Mouse (Mus musculus): ENCODE results near the gene D7Ertd443e.

Gene D7Ertd443e

DNA sequence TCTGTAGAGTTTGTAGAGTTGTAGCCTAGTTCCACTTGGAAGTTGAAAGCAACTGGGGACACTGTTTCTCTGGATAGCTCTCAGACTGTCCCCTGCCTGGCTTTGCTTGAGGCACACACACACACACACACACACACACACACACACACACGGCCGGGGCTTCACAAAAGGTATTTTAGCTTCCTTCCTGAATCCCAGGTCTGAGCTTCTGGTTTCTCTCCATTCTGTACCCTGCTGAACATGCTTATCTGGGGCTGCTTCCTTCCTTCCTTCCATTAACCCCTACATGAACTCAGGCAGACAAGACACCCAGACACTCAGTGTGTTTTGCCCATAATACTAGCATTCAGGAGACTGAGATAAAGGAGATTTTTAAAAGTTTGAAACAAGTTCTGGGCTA is 155.6 kb downstream of the D7Ertd443e start:
- DNase-seq (ENCODE audit: low read depth in 1 of 2, low spot score in 2 of 2): no peak

DNA sequence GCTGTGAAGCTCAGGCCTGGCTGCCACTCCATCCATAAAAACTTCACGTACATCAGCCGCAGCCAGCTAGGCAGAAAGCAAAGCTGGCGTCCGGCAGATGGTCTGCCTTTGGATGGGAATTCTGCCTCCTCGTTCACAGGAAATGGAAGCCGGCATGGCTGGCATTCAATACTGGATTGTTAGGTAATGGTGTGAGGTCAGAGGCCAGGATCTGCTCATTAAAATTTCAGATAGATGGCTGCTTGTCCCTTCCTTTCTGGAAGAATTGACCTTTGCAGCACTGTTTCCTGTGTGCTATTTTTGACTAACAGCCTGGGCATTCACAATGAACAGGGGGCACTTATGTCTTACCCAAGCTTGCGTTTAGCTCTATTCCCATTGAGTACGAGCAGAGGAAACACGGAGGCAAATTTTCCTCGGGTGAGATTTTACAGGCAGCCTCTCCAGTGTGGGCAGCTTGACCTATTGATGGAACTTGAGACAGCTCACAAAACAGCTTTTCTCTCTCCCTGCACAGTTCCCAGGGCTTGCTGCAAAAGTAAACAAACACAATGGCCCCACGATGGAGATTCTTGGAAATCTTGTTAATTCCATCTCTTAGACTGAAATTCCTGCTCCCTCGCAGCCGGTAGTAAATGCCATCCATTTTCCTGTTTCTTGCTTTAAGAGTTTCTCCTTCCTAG is 157.5 kb downstream of the D7Ertd443e start:
- no peak for DNase-seq (ENCODE audit: low read depth in 1 of 2, low spot score in 2 of 2)

DNA sequence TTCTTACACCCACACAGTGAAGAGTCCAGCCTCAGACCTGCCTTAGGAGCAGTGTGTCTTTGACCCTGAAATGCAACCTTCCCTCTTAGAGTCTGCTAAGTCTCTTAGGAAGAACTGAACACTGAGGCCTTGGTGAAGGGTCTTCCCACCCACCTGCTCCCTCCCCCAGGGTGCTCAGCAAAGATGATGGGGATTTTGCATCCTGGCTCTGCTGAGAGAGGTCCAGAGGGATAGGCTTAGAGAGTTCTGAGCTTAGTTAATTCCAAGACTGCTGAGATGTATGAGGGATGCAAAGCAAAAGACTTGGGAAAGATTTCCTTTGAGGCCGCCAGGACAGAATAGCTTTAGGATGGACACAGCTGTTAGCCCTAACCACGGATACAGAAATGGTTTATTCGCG is 158.4 kb downstream of the D7Ertd443e start:
- no peak for DNase-seq (ENCODE audit: low read depth in 1 of 2, low spot score in 2 of 2)

DNA sequence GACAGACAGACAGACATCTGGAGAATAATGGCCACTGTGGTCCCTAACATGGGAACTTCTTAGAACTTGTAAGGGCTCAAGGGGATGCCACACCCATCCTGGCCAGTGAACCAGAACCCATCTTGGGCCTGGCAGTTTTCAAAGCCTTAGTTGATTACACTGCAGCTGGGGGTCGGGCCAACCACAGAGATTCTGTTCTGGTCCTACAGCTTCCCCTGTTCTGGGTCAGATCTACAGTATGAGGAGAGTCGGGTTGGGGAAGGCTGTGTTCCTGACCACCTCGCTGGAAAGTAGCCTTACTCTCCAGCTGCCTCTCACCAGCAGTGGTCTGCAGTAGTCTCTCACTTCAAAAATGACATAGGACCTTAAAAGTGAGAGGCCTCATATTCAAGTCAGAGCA is 159.2 kb downstream of the D7Ertd443e start:
- DNase-seq (ENCODE audit: low read depth in 1 of 2, low spot score in 2 of 2): no peak

DNA sequence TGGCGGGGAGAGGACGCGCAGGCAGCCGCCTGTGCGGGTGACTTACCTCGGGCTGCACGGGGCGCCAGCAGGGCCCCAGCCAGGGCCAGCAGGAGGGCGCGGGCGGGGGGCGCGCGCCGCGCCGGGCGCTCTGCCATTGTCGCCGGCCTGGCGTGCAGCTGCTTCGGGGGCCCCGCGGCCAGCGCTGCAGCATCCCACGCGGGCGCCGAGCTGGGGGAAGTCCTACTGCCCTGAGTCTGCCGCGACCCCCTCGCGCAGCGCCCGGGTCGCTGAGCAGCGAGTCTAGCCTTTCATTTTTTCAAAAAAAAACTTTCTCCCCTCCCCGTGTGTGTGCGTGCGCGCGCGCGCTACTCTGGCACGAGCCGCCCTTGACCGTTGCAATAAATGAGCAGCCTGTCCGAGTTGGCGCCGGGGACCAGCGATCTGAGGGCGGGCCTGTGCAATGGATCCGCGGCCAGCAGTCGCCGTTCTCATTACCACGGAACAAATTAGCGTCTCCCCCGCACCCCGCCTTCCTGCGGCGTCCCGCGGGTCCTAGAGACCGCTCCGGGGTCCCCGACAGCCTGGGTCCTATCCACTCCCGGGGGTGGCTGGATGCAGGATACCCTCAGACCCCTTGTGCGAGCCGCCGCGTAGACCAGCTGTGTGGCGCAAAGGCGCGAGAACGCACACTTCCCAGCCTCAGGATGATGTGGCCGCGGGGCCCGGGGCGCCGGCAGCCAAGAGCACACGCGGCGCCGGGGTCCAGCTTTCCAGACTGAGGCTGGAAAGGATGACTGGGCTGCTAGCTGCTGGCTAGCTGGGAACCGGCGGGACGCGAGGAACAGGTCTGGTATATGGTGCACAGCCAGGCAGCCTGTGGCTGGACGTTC is 160.5 kb downstream of the D7Ertd443e start:
- DNase-seq (ENCODE audit: low read depth in 1 of 2, low spot score in 2 of 2): no peak

DNA sequence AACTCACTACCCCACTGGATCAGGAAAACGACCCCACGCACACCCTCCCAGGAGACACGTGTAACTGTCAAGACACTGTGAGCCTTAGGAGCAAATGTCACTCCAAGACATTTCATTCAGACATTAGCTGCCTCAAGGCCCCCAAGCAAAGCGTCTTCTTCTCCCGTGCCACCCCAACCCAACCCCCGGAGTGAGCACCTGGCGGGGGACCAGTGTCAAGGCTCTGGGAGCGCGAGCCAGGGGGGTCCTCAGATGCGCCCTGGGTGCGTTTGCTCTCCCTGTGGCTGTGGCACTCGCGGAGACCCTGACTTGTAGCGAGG is 161.1 kb downstream of the D7Ertd443e start:
- DNase-seq (ENCODE audit: low read depth in 1 of 2, low spot score in 2 of 2): no peak

DNA sequence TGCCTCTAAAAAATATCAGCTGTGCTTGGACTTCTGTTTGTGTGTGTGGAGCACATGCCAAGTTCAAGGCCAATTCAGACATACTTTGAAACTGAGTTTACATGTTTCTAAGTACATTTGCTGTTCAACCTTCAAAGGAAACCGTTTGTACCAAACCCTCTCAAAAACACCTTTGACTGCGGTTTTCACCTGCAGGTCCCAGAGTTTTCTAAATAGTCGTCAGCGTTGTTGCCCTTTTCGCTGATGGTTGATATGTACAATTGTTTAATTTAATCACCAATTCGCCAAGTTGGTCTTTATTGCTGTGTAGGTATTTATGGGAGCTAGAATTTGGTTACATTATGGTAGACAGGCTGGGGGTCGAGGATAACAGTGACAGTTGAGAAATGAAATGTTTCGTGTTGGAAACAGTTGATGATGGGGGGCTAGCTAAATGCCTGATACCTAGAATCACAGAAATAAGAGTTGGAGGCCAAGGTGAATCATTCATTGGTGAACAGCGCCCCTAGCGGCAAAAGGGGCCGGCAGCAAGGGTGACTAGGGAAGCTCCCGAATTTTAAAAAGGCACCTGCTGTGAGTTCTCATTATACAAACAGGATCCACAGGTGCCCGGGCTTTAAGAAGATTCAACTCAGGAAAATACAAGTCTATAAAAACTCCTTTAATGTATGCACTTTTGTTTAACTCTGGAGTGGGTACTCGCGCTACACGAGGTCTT is 161.9 kb downstream of the D7Ertd443e start:
- no peak for DNase-seq (ENCODE audit: low read depth in 1 of 2, low spot score in 2 of 2)
